Mouse (Mus musculus) myocyte (in vitro differentiated cells): ENCODE data around the gene Fam129a. TPM values are rescaled to one million over a fixed set of nuclear protein-coding genes. Genes with fewer than 3 reads are reported as not detected.

ENCODE experiments used
- H3K27me3 ChIP-seq: one replicate; pipeline ENCODE4 v1.6.1; 2011; ENCODE audit not compliant: control insufficient read depth, insufficient read depth, insufficient read length
- H3K36me3 ChIP-seq: one replicate; pipeline ENCODE4 v1.6.1; 2011; ENCODE audit not compliant: control insufficient read depth, insufficient read depth
- H3K4me2 ChIP-seq: one replicate; pipeline ENCODE4 v1.6.1; 2011; ENCODE audit warnings: low read depth, control low read depth
- H3K4me3 ChIP-seq: one replicate; pipeline ENCODE4 v1.5.1; 2011; ENCODE audit warnings: mild to moderate bottlenecking, control low read depth, moderate library complexity
- H3K79me2 ChIP-seq: one replicate; pipeline ENCODE4 v1.6.1; 2011; ENCODE audit not compliant: control insufficient read depth, insufficient read depth
- H3ac ChIP-seq: one replicate; pipeline ENCODE4 v1.6.1; 2011; ENCODE audit not compliant: control insufficient read depth, insufficient read length
- CEBPB ChIP-seq: IDR thresholded peaks from 2 replicates; pipeline ENCODE4 v1.6.1; 2011; ENCODE audit warnings: mild to moderate bottlenecking, moderate library complexity; ENCODE audit not compliant: poor library complexity, insufficient read depth, severe bottlenecking
- E2F4 ChIP-seq: IDR thresholded peaks from one replicate; pipeline ENCODE4 v1.6.1; 2011; ENCODE audit warnings: mild to moderate bottlenecking, control low read depth, moderate library complexity; ENCODE audit not compliant: insufficient read depth
- MAX ChIP-seq: IDR thresholded peaks from one replicate; pipeline ENCODE4 v1.6.1; 2011; ENCODE audit warnings: low read depth, mild to moderate bottlenecking, control low read depth
- MYOD1 ChIP-seq, 3 experiments: IDR thresholded peaks; one replicate each; pipeline ENCODE4 v1.6.1; 2011; ENCODE audit warnings: control low read depth in 2 of 3, low read depth in 2 of 3, mild to moderate bottlenecking in 2 of 3, moderate library complexity in 1 of 3; ENCODE audit not compliant: insufficient read length in 2 of 3, control insufficient read depth in 1 of 3
- MYOG ChIP-seq, 3 experiments: IDR thresholded peaks; one replicate each; pipeline ENCODE4 v1.6.1; 2011; ENCODE audit warnings: control low read depth in 2 of 3, low read depth in 2 of 3, mild to moderate bottlenecking in 2 of 3; ENCODE audit not compliant: insufficient read length in 2 of 3, control insufficient read depth in 1 of 3, insufficient read depth in 1 of 3
- POLR2A ChIP-seq: IDR thresholded peaks from one replicate; pipeline ENCODE4 v1.6.1; 2011; ENCODE audit warnings: low read depth, mild to moderate bottlenecking, control low read depth, moderate library complexity; ENCODE audit not compliant: insufficient read length
- POLR2AphosphoS2 ChIP-seq: IDR thresholded peaks from one replicate; pipeline ENCODE4 v1.6.1; 2011; ENCODE audit warnings: low read depth, control low read depth; ENCODE audit not compliant: insufficient read length
- REST ChIP-seq: IDR thresholded peaks from one replicate; pipeline ENCODE4 v1.6.1; 2011; ENCODE audit warnings: mild to moderate bottlenecking, control low read depth, moderate library complexity; ENCODE audit not compliant: insufficient read depth, insufficient read length
- SRF ChIP-seq: IDR thresholded peaks from one replicate; pipeline ENCODE4 v1.6.1; 2011; ENCODE audit warnings: low read depth; ENCODE audit not compliant: control insufficient read depth, insufficient read length
- TCF12 ChIP-seq: IDR thresholded peaks from one replicate; pipeline ENCODE4 v1.6.1; 2011; ENCODE audit warnings: mild to moderate bottlenecking, control low read depth; ENCODE audit not compliant: poor library complexity, insufficient read depth, severe bottlenecking
- TCF3 ChIP-seq: IDR thresholded peaks from one replicate; pipeline ENCODE4 v1.6.1; 2011; ENCODE audit warnings: low read depth, control low read depth; ENCODE audit not compliant: insufficient read length
- USF1 ChIP-seq: IDR thresholded peaks from one replicate; pipeline ENCODE4 v1.6.1; 2011; ENCODE audit warnings: low read depth, mild to moderate bottlenecking, control low read depth, moderate library complexity
- polyA plus RNA-seq: library from polyadenylated mRNA; unstranded; fragments of >200 nt; fragmentation: generic; extraction: Trizol; gene quantifications from one replicate; pipeline ENCODE4 v1.2.1, GENCODE M21; 2012; ENCODE audit warnings: missing spikeins

Fam129a gene
- polyA plus RNA-seq, 1 experiment, result 2.7 TPM

DNA sequence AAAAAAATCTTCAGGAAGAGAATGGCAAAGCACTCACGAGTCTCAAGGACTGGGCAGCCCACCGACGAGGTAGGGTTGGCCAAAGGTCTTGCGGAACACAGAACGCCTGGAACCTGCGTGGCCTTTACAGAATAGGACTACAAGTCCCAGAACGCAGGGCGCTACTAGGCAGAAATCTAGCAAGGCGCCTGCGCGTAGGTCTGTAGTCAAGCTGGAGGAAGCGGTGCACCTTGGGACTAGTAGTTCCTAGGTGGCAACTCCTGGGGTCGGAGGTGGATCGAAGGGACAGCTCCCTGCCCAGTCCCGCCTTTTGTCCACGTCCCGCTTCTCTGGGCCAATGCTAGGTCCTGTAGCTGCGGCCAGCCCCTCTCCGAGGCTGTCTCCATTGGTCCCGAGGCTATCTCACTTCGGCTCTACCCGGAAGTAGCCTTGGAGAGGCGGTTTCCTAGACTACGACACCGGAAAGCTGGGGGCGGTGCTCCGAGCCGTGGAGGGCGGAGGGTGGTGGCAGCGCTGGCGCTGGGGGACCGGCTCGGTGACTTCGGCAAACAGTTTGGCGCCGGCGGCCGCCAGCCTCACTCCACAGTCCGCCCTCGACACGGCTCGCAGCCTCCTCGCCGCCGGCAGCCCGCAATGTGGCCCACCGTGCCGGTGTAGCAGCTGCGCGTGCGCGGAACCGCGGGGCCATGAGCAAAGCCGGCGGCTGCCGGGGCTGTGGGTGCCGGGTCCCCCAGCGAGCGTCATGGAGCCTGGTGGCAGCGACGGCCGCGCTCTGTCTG, 184.1 kb downstream of the Fam129a start, which contains the start of gene Edem3:
Gene Edem3, plus strand, starts transcription at position 491 of the 779 bp plus-strand sequence.
- TF ChIP-seq TCF3 (no peak), POLR2AphosphoS2 (peak; percentile 87), POLR2A (peak; percentile 87), E2F4 (no peak), MYOG (IDR thresholded peaks at IDR 0.05; ENCODE audit: control insufficient read depth in 1 of 3, insufficient read depth in 1 of 3, insufficient read length in 2 of 3, low read depth in 2 of 3) (peak in 1 of 3 experiments; percentile 16), MYOD1 (IDR thresholded peaks at IDR 0.05; ENCODE audit: control insufficient read depth in 1 of 3, insufficient read length in 2 of 3, low read depth in 2 of 3) (peak in 1 of 3 experiments; percentile 27)
- no peaks in the 10 kb centered on the region for H3K27me3 ChIP-seq
- H3K79me2 ChIP-seq, result peaks cover 37% of the 10 kb centered on the region
- H3K4me3 ChIP-seq, result peak within 1 kb of the TSS; percentile 77
- H3K36me3 ChIP-seq, result no peaks in the 10 kb centered on the region
- H3K4me2 ChIP-seq, result peak within 1 kb of the TSS; percentile 95
- H3ac ChIP-seq, result peak within 1 kb of the TSS; percentile 89

- Histone ChIP-seq H3K4me2 (peak overlapping the region; percentile 95), H3K79me2 (peaks cover 37% of the 10 kb centered on the region), H3K27me3 (no peaks in the 10 kb centered on the region), H3K4me3 (peak overlapping the region; percentile 77), H3K36me3 (peaks cover 3% of the 10 kb centered on the region), H3ac (peak overlapping the region; percentile 89)
- TF ChIP-seq USF1, result no peak
- no peak for TF ChIP-seq POLR2AphosphoS2
- peak in 1 of 3 experiments; percentile 66 for TF ChIP-seq MYOD1 (IDR thresholded peaks at IDR 0.05; ENCODE audit: control insufficient read depth in 1 of 3, insufficient read length in 2 of 3, low read depth in 2 of 3)
- TF ChIP-seq TCF12, result no peak
- peak in 2 of 3 experiments; percentile 53 to 72 for TF ChIP-seq MYOG (IDR thresholded peaks at IDR 0.05; ENCODE audit: control insufficient read depth in 1 of 3, insufficient read depth in 1 of 3, insufficient read length in 2 of 3, low read depth in 2 of 3)
- no peak for TF ChIP-seq POLR2A
- TF ChIP-seq E2F4, result no peak
Observed at GRCm38 (mm10) chr1:151755660-151756424, 184.9 kb downstream of the Fam129a start.

DNA sequence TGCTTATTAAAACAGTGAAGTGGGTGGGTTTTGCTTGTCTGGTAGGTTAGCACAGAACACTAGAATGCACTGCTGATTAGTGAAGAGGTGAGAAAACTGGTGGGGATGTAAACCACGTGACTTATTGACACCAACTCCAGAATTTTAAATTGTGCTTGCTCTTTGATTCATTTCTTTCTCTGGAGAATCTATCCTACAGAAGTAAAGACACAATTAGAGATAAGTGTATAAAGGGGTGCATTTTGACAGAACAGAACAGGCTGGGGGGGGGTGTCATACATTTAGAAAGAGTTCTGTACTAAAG, 185.4 kb downstream of the Fam129a start:
- peak overlapping the region; percentile 95 for H3K4me2 ChIP-seq
- H3K36me3 ChIP-seq, result peaks cover 8% of the 10 kb centered on the region
- no peaks in the 10 kb centered on the region for H3K27me3 ChIP-seq
- peak overlapping the region; percentile 89 for H3ac ChIP-seq
- H3K4me3 ChIP-seq, result peak overlapping the region; percentile 77
- H3K79me2 ChIP-seq, result peaks cover 37% of the 10 kb centered on the region
- TF ChIP-seq CEBPB (no peak), USF1 (peak; percentile 47)

GRCm38 (mm10) chr1:151758301-151758700, 187.3 kb downstream of the Fam129a start:
- TF ChIP-seq POLR2AphosphoS2, result no peak
- TF ChIP-seq E2F4, result no peak
- TF ChIP-seq MAX, result no peak
- no peak for TF ChIP-seq REST
- no peak for TF ChIP-seq MYOG (IDR thresholded peaks at IDR 0.05; ENCODE audit: control insufficient read depth in 1 of 3, insufficient read depth in 1 of 3, insufficient read length in 2 of 3, low read depth in 2 of 3)
- H3K79me2 ChIP-seq, result peaks cover 37% of the 10 kb centered on the region
- peaks cover 15% of the 10 kb centered on the region for H3K36me3 ChIP-seq
- H3ac ChIP-seq, result no peak overlapping the region
- no peak overlapping the region for H3K4me3 ChIP-seq
- no peak overlapping the region for H3K4me2 ChIP-seq
- no peaks in the 10 kb centered on the region for H3K27me3 ChIP-seq

DNA sequence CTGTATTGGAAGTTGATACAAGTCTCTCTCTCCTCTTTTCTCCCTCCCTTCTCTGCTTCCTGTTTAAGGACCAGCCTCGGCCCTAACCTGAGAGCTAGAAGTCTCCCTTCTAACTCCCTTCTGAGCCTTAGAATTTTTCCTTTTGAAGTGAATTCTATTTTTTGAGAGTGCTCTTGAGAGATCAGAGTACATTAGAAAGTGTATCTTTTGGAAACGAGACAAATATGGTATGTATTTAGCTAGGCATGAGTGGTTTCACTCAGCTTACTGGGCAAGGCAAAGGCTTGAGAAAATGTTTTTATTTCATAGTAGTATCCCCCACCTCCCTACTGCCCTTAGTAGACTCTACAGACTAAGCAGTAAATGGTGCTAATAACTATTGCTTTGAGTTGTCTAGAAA, 188.0 kb downstream of the Fam129a start:
- Histone ChIP-seq H3K4me2 (no peak overlapping the region), H3K4me3 (no peak overlapping the region), H3K27me3 (no peaks in the 10 kb centered on the region), H3K36me3 (peaks cover 15% of the 10 kb centered on the region), H3ac (no peak overlapping the region), H3K79me2 (peaks cover 37% of the 10 kb centered on the region)
- no peak for TF ChIP-seq CEBPB
- no peak for TF ChIP-seq MAX
- TF ChIP-seq POLR2A, result no peak
- TF ChIP-seq TCF3, result no peak
- no peak for TF ChIP-seq MYOD1 (IDR thresholded peaks at IDR 0.05; ENCODE audit: control insufficient read depth in 1 of 3, insufficient read length in 2 of 3, low read depth in 2 of 3)
- no peak for TF ChIP-seq MYOG (IDR thresholded peaks at IDR 0.05; ENCODE audit: control insufficient read depth in 1 of 3, insufficient read depth in 1 of 3, insufficient read length in 2 of 3, low read depth in 2 of 3)
- no peak for TF ChIP-seq REST
- TF ChIP-seq POLR2AphosphoS2, result no peak
- TF ChIP-seq SRF, result no peak
- no peak for TF ChIP-seq TCF12
- TF ChIP-seq USF1, result no peak
- no peak for TF ChIP-seq E2F4
